Mouse (Mus musculus) heart, adult 2 months (tissue): ENCODE measurements at regions not wholly inside any gene's neighbourhood (a gene's known extent, or its start where the extent isn't known, plus 50 kb on each side); places are given as distances from the start of the nearest gene placed in this dataset.

Experiments used
- CTCF ChIP-seq: fragments of 200-600 bp; IDR thresholded peaks from 2 replicates; pipeline ENCODE4 v1.8.1; 2022; ENCODE audit warnings: antibody characterized with exemption, mild to moderate bottlenecking, moderate library complexity
- POLR2A ChIP-seq: fragments of 200-500 bp; IDR thresholded peaks from 2 replicates; pipeline ENCODE4 v1.6.1; 2011; ENCODE audit warnings: mild to moderate bottlenecking, low read depth, low read length, control low read depth; ENCODE audit not compliant: insufficient read depth

GRCm38 (mm10) chr13:10990503-10991025 lies 629.9 kb upstream of the Chrm3 start:
- TF ChIP-seq POLR2A (no peak), CTCF (no peak)
